Mouse (Mus musculus): ENCODE data around the gene Vps37c. TPM values are rescaled to one million over a fixed set of nuclear protein-coding genes. Genes with fewer than 3 reads are reported as not detected.

The Vps37c gene
- total and polyA plus RNA-seq, 3 experiments: 8.1 to 11.9 TPM; not detected in 1

- Histone ChIP-seq H3K27ac (ENCODE audit: control insufficient read depth, low read depth, low read length) (no peak overlapping the region), H3K79me2 (ENCODE audit: control insufficient read depth, insufficient read depth, low read length, poor library complexity) (no peaks in the 10 kb centered on the region), H3K36me3 (ENCODE audit: control insufficient read depth in 1 of 2, insufficient read depth in 2 of 2, low read length in 2 of 2) (no peaks in the 10 kb centered on the region), H3K27me3 (ENCODE audit: control insufficient read depth in 1 of 2, insufficient read depth in 2 of 2, low read length in 2 of 2) (peaks cover 2 to 3% of the 10 kb centered on the region in 2 experiments), H3K4me3 (ENCODE audit: control insufficient read depth in 1 of 2, insufficient read depth in 1 of 2, low read depth in 2 of 2, low read length in 2 of 2) (no peak overlapping the region), H3K9me3 (replicated peaks; ENCODE audit: insufficient read depth, low read length) (no peaks in the 10 kb centered on the region), H3K4me1 (ENCODE audit: control insufficient read depth in 1 of 2, insufficient read depth in 2 of 2, low read length in 2 of 2) (no peaks in the 10 kb centered on the region), H3K9ac (ENCODE audit: control insufficient read depth, low read depth, low read length, poor library complexity, severe bottlenecking) (no peak overlapping the region)
- TF ChIP-seq MYC (IDR thresholded peaks at IDR 0.05; ENCODE audit: low read depth, low read length) (no peak), POLR2AphosphoS5 (IDR thresholded peaks at IDR 0.05; ENCODE audit: borderline replicate concordance, low read depth, low read length) (no peak), JUND (IDR thresholded peaks at IDR 0.05; ENCODE audit: low read depth, low read length) (no peak), NRF1 (IDR thresholded peaks at IDR 0.05; ENCODE audit: insufficient read depth, low read depth, low read length, poor library complexity, severe bottlenecking) (no peak), E2F4 (IDR thresholded peaks at IDR 0.05; ENCODE audit: borderline replicate concordance, low read depth, low read length) (no peak), ZMIZ1 (IDR thresholded peaks at IDR 0.05; ENCODE audit: low read depth, low read length) (no peak), MAZ (IDR thresholded peaks at IDR 0.05; ENCODE audit: low read depth, low read length) (no peak), RAD21 (IDR thresholded peaks at IDR 0.05; ENCODE audit: low read depth, low read length) (no peak), RCOR1 (IDR thresholded peaks at IDR 0.05; ENCODE audit: low read depth, low read length) (no peak), MEF2A (IDR thresholded peaks at IDR 0.05; ENCODE audit: extremely low read depth, insufficient replicate concordance, low read depth, low read length, poor library complexity, severe bottlenecking) (no peak), TBP (IDR thresholded peaks at IDR 0.05; ENCODE audit: low read depth, low read length) (no peak)
- no peak for DNase-seq (ENCODE audit: low read depth, low spot score)
These were observed 63.6 kb downstream of the Vps37c start for GRCm38 (mm10) chr19:10752106-10752505.

GRCm38 (mm10) chr19:10752646-10753045 lies 64.1 kb downstream of the Vps37c start:
- TF ChIP-seq TAL1 (IDR thresholded peaks at IDR 0.05; ENCODE audit: low read length) (no peak), TBP (IDR thresholded peaks at IDR 0.05; ENCODE audit: low read depth, low read length) (no peak), ZMIZ1 (IDR thresholded peaks at IDR 0.05; ENCODE audit: low read depth, low read length) (no peak), MAFK (IDR thresholded peaks at IDR 0.05; ENCODE audit: borderline replicate concordance, low read depth, low read length) (no peak), ELF1 (IDR thresholded peaks at IDR 0.05; ENCODE audit: low read depth, low read length) (no peak), GABPA (IDR thresholded peaks at IDR 0.05; ENCODE audit: low read depth, low read length) (no peak), ZC3H11A (IDR thresholded peaks at IDR 0.05; ENCODE audit: low read depth, low read length) (no peak), CTCF (IDR thresholded peaks at IDR 0.05 in 2 of 3, conservative IDR thresholded peaks at IDR 0.05 in 1 of 3; ENCODE audit: control insufficient read depth in 1 of 3, insufficient read depth in 1 of 3, low read depth in 2 of 3, low read length in 3 of 3, poor library complexity in 1 of 3, severe bottlenecking in 1 of 3) (no peak), EP300 (IDR thresholded peaks at IDR 0.05; ENCODE audit: low read depth in 1 of 2, low read length in 2 of 2) (no peak), GATA1 (IDR thresholded peaks at IDR 0.05; ENCODE audit: low read depth, low read length) (no peak), CHD1 (IDR thresholded peaks at IDR 0.05; ENCODE audit: low read depth, low read length) (no peak), USF1 (IDR thresholded peaks at IDR 0.05; ENCODE audit: low read depth, low read length) (no peak), MEF2A (IDR thresholded peaks at IDR 0.05; ENCODE audit: extremely low read depth, insufficient replicate concordance, low read depth, low read length, poor library complexity, severe bottlenecking) (no peak), RAD21 (IDR thresholded peaks at IDR 0.05; ENCODE audit: low read depth, low read length) (no peak), MYB (IDR thresholded peaks at IDR 0.05; ENCODE audit: low read depth, low read length) (no peak), SIN3A (IDR thresholded peaks at IDR 0.05; ENCODE audit: low read length) (no peak), NRF1 (IDR thresholded peaks at IDR 0.05; ENCODE audit: insufficient read depth, low read depth, low read length, poor library complexity, severe bottlenecking) (no peak), MYC (IDR thresholded peaks at IDR 0.05; ENCODE audit: low read depth, low read length) (no peak)
- Histone ChIP-seq H3K79me2 (ENCODE audit: control insufficient read depth, insufficient read depth, low read length, poor library complexity) (no peaks in the 10 kb centered on the region), H3K9me3 (replicated peaks; ENCODE audit: insufficient read depth, low read length) (no peaks in the 10 kb centered on the region), H3K27ac (ENCODE audit: control insufficient read depth, low read depth, low read length) (no peak overlapping the region), H3K9ac (ENCODE audit: control insufficient read depth, low read depth, low read length, poor library complexity, severe bottlenecking) (no peak overlapping the region), H3K27me3 (ENCODE audit: control insufficient read depth in 1 of 2, insufficient read depth in 2 of 2, low read length in 2 of 2) (peaks cover 0 to 1% of the 10 kb centered on the region in 2 experiments), H3K4me3 (ENCODE audit: control insufficient read depth in 1 of 2, insufficient read depth in 1 of 2, low read depth in 2 of 2, low read length in 2 of 2) (no peak overlapping the region), H3K4me1 (ENCODE audit: control insufficient read depth in 1 of 2, insufficient read depth in 2 of 2, low read length in 2 of 2) (no peaks in the 10 kb centered on the region), H3K36me3 (ENCODE audit: control insufficient read depth in 1 of 2, insufficient read depth in 2 of 2, low read length in 2 of 2) (no peaks in the 10 kb centered on the region)
- DNase-seq (ENCODE audit: low read depth, low spot score): no peak

All from MEL (cell line).